Mouse (Mus musculus) E14TG2a.4 (cell line): Measurements from ENCODE around the gene Grip1.

Experiments
- CTCF ChIP-seq: conservative IDR thresholded peaks from 2 replicates; pipeline ENCODE4 v1.5.1; 2014; ENCODE audit warnings: low read length
- NANOG ChIP-seq: IDR thresholded peaks from 2 replicates; pipeline ENCODE4 v1.6.1; 2014; ENCODE audit warnings: borderline replicate concordance, low read length, mixed read lengths

DNA sequence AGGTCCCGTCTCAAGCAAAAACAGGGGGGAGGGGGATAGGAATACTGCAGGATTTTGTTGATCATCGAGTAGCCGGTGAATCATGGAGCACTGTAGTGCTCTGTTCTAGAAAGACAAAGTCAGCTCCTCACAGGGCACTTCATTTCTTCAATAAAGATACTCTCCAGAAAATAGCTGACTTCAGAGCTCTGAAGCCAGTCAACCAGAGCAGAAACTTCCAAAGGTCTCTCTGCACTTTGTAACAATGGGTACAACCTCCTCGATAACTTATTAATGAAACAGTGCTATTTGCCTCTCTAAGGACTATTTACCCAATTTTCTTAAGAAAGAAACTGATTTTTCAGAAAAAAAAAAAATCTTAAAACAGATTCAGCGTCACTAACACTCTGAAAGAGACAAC lies 642.1 kb downstream of the Grip1 start:
- TF ChIP-seq CTCF (no peak), NANOG (no peak)
